Mouse (Mus musculus): ENCODE data around the gene Pten.
"Not testable (repeated sequence)": the region's sequence is repeated elsewhere in the genome, so short reads cannot be mapped to it uniquely, and the experiment has no call there.

Pten gene

GRCm38 (mm10) chr19:32754188-32755000, 2.9 kb upstream of the Pten start:
- DNase-seq (ENCODE audit: low spot score in 2 of 2) = no peak

- DNase-seq (ENCODE audit: low spot score in 2 of 2) = no peak
Measured at GRCm38 (mm10) chr19:32755104-32755791, 2.0 kb upstream of the Pten start.

DNA sequence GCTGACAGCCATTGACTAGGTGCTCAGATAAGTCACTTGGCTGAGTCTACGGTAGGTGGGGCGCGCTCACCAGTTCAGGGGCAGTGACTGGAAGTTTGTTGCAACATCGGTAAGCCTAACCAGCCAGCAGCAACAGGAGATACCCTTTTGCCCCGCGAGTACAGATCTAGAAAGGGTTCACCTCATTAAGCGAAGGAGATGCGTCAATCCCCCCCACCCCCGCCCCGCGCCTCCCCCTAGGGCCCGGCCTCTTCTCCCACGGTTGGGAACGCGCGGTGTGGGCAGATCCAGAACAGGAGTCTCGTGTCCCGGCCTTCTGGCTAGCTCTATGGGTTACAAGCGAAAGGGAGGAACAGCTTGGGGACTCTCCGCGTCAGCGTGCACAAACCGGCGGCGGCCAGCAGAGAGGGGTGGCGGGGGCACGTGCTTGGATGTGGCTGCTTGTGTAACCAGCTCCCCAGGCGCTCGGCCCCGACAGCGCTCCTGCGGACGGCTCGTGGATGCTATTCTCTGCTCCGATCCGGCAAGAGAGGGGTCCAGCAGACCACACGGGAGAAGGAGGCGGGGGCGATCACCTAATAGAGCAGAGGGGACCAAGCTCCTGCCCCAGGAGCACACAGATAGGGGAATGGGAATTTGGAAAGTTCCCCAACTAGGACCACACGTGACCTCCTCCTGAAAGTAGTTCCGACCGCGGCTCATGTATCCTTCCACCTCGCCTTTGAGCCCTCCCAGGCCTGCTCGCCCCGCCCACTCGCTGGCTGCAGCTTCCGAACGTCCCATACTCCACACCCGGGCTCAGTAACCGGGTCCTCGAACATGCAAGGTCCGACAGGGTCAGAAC, 1.3 kb upstream of the Pten start:
- peak; percentile 98 for DNase-seq (ENCODE audit: low spot score in 2 of 2)

- no peak for DNase-seq (ENCODE audit: low spot score in 2 of 2)
Measured at GRCm38 (mm10) chr19:32756636-32756899, 729 bp upstream of the Pten start.

DNA sequence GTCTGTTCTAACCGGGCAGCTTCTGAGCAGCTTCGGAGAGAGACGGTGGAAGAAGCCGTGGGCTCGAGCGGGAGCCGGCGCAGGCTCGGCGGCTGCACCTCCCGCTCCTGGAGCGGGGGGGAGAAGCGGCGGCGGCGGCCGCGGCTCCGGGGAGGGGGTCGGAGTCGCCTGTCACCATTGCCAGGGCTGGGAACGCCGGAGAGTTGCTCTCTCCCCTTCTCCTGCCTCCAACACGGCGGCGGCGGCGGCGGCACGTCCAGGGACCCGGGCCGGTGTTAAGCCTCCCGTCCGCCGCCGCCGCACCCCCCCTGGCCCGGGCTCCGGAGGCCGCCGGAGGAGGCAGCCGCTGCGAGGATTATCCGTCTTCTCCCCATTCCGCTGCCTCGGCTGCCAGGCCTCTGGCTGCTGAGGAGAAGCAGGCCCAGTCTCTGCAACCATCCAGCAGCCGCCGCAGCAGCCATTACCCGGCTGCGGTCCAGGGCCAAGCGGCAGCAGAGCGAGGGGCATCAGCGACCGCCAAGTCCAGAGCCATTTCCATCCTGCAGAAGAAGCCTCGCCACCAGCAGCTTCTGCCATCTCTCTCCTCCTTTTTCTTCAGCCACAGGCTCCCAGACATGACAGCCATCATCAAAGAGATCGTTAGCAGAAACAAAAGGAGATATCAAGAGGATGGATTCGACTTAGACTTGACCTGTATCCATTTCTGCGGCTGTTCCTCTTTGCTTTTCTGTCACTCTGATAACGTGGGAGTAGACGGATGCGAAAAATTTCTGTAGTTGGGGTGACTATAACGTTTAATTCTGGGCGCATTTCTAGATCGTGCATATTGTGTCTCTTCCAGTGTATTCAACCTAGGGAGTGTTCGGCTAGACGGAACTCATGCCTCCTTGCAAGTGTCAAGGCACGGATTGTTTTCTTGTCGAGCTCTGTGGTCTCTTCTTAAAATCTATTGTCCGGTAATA, 815 bp downstream of the Pten start:
- DNase-seq (ENCODE audit: low spot score in 2 of 2) = peak; percentile 59 to 60

- no peak for DNase-seq (ENCODE audit: low spot score in 2 of 2)
Measured at GRCm38 (mm10) chr19:32758793-32759161, 1.5 kb downstream of the Pten start.

DNA sequence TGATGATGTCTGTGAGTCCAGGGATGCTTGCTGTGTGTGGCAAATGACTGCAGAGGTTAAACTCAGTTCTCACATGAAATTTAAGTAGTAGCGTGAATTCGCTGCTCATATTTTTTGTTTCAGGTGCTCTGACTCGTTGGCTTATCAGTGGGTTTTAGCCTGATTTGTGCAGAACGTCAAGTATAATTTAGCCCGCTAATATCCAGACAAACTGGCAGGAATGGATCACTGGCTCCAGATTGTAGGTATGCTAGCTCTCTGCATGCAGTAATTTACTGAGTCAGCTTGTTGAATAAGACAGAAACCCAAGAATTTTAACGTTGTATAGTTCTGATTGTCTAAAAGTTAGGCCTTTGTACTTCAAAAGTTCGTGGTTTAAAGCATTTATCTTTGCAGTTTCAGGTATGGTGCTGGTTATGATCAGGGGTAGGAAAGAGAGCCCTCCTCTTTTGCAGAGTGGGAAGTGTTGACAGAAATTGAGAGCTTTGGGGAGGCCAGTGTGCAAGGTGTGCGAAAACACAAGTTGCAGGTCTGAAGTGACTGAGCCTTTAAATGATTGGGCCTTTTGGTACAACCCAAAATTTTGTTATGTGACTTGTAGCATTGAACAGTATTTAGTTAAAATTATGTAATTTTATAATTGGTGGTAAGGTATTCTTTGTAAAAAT, 2.2 kb downstream of the Pten start:
- no peak for DNase-seq (ENCODE audit: low spot score in 2 of 2)

- DNase-seq (ENCODE audit: low spot score in 2 of 2) = no peak
Measured at GRCm38 (mm10) chr19:32760499-32760898, 3.2 kb downstream of the Pten start.

DNA sequence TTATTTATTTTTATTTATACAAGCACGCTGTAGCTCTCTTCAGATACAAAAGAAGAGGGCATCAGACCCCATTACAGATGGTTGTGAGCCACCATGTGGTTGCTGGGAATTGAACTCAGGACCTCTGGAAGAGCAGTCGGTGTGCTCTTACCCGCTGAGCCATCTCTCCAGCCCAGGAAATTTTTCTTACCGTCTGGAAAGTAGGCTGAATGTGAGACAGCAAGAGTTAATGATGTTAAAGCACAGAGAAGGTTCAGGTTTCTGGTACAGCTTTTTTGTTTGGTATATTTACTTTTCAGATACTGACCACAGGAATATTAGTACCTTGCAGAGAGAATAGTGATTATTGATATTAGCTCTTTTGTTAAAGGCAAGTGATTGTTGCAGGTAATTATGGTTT, 3.9 kb downstream of the Pten start:
- no peak for DNase-seq (ENCODE audit: low spot score in 2 of 2)

DNA sequence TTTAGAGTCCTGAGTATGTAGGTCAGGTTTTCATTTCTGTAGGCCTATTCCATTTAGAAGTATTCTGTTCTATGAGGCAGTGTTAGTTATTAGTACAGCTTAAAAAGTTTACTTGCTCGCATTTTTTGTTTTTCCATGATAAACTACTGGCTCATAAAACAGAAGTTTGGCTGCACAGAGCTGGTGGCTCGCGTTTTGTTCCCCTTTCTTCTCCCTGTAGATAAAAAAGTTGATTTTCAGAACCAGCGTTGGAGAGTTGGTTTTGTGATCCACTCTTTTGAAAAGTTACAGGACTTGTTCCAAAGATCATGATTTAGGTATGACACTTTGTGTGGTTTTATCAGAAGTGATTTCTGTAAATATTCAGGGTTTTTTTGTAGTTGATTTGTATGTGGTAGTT, 5.2 kb downstream of the Pten start:
- DNase-seq (ENCODE audit: low spot score in 2 of 2) = no peak

DNA sequence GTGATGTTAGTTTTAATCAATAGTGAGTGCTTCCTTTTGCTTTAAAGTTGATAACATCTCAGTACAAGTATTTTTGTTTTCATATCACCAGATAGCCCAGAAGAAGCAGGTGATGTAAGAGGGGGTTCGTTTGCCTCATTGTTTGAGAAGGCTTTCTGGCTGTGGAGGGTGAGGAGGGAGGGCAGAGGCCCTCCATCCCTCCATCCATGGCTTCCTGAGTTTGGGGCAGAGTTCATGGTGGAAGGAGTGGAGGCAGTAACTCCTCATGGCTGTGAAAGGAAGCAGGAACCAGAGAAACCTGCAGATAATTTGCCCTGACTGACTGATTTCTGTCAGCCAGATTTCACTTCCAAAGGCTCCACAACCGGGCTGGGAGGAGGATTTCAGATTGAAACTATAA, 21.1 kb downstream of the Pten start:
- DNase-seq (ENCODE audit: low spot score in 2 of 2) = no peak

- DNase-seq (ENCODE audit: low spot score in 2 of 2) = no peak
Measured at GRCm38 (mm10) chr19:32779131-32779530, 21.8 kb downstream of the Pten start.

DNA sequence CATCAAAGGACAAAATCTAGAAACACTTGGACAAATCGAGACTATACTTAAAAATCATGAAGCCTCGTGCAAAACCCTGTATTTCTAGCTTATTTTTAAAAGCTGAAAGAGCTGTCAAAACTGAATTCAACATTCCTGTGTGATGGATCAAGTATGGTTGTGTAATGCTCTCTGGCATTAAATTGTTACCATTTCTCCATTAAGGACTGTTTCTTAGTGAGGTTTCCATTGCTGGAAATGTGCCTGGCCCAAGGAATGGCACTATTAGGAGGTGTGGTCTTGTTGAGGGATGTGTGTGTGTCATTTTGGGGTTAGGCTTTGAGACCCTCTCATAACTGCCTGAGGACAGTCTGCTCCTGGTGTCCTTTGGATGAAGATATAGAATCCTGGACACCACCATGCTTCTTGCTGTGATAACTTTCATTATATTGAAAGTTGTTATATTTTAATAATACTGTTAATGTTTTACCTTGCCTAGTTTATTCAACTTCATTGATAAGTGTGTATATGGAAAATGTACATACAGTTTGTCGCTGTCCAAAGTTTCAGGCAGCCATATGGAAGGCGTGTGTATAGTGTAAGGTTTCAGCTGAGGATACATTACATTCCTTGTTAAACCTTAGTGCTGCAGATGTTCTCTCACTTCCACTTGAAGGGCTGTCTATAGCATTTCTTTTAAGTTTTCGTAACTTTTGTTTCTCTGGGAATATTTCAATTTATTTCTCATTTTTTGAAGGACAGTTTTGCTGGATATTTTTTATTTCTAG, 24.2 kb downstream of the Pten start:
- DNase-seq (ENCODE audit: low spot score in 2 of 2) = no peak

DNA sequence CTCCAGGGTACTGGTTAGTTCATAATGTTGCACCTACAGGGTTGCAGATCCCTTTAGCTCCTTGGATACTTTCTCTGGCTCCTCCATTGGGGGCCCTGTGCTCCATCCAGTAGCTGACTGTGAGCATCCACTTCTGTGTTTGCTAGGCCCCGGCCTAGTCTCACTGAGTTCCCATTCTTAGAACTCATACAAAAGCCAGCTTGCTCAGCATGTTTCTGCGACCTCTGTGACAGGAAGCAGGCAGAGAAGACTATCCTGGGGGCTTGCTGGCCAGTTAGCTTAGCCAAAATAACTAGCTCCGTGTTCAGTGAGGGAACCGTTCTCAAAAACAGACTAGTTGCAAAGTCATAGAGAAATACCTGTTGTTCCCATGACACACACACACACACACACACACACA, 30.1 kb downstream of the Pten start:
- DNase-seq (ENCODE audit: low spot score in 2 of 2) = peak; percentile 33 to 55

DNA sequence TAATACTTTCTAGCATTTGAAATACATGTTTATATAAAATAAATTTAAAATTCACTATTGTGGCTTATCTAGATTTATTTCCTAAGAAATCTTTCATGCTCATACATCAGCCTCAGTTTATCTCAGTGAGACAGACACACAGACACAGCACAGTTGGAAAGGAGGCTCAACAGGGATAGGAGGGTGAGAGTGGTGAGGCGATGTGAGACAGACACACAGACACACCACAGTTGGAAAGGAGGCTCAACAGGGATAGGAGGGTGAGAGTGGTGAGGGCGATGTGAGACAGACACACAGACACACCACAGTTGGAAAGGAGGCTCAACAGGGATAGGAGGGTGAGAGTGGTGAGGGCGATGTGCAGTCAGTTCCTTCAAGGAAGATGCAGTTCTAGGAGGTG, 30.7 kb downstream of the Pten start:
- DNase-seq (ENCODE audit: low spot score in 2 of 2) = not testable (repeated sequence)

GRCm38 (mm10) chr19:32789535-32789934, 32.2 kb downstream of the Pten start:
- DNase-seq (ENCODE audit: low spot score in 2 of 2) = no peak

- peak; percentile 71 to 75 for DNase-seq (ENCODE audit: low spot score in 2 of 2)
Measured at GRCm38 (mm10) chr19:32792610-32793009, 35.3 kb downstream of the Pten start.

DNA sequence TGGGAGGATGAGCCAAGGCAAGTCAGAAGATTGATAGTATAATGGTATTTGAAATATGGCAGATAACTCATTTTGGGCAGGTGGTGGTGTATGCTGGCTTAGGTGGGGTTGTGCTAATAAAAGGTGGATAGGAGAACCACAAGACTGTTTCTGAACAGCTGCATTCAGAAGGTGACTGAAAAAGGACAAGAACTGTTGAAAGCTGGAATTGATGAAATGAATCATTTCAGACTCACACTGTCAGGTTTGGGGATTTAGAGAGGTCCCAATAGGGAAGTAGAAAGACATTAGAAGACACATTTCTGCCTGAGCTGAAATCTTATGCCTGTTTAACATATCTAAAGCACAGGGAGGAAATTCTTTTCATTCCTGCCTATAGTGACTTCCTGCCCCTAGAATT, 36.6 kb downstream of the Pten start:
- DNase-seq (ENCODE audit: low spot score in 2 of 2) = no peak

DNA sequence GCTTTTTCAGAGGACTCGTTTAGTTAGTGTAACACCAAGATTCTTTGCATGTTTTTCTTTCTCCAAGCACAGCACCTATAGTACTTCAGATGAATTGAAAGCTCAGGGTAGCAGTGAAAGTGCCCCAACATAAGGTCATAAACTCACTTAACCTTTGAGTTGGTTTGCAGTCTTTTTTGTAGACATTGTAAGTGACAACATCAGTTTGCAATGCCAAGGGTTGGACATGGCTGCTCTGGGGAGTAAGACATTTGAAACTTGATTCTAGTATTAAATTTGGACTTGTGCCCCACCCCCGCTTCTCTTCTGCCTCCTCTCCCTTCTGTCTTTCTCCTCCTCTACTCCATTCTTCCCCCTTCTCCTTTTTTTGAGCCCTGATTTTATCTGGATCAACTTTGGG, 43.3 kb downstream of the Pten start:
- DNase-seq (ENCODE audit: low spot score in 2 of 2) = no peak

GRCm38 (mm10) chr19:32804703-32805102, 47.4 kb downstream of the Pten start:
- DNase-seq (ENCODE audit: low spot score in 2 of 2) = no peak
